Mouse (Mus musculus) cerebellum, postnatal 36 days (tissue): ENCODE data around the gene Nosip.

Experiments
- DNase-seq, 2 experiments: peaks; one replicate each; pipeline ENCODE4 v3.0.0; 2021 to 2022; ENCODE audit warnings: mixed read lengths in 2 of 2

Gene Nosip

GRCm38 (mm10) chr7:45060632-45061122, 1.6 kb upstream of the Nosip start:
- DNase-seq, result no peak

- peak in 1 of 2 experiments; percentile 30 for DNase-seq
Measured at GRCm38 (mm10) chr7:45061532-45062075, 625 bp upstream of the Nosip start.

DNA sequence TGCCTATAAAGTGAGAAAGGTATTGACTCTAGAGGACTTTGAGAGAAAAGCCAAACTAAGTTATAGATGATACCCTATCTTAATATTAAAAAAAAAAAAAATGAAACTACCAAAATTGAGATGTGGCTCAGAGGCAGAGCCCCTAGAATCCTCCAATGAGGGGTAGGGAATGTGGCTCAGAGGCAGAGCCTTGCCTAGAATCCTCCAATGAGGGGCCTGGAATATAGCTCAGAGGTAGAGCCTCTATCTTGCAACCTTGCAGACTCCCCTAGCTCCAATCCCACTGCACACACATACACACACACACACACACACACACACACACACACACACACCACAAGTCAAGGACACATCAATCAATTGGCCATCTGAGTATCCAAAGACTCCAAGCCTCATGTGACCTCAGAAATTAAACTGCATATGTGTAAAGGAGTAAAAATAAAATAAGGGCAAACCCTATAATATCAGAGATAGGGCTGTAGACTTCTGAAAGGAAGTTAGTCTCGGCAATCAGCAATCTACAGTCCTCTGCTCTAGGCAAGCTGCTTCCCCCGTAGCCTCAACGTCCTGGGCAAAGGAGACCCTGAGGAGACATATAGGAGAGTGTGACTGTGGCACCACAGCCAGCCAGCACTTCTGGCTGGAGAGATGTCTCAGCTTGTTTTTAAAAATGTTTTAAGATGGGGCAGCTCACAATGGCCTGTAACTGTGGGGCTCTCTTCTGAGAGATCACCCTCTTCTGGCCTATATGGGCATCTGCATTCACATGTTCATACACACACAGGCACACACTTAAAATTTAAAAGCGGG, 5.2 kb downstream of the Nosip start:
- DNase-seq, result no peak

GRCm38 (mm10) chr7:45068000-45068318, 5.7 kb downstream of the Nosip start:
- DNase-seq, result peak; percentile 37 to 50

- no peak for DNase-seq
Measured at GRCm38 (mm10) chr7:45069671-45070070, 7.4 kb downstream of the Nosip start.

GRCm38 (mm10) chr7:45072230-45072629, 10.0 kb downstream of the Nosip start:
- no peak for DNase-seq

DNA sequence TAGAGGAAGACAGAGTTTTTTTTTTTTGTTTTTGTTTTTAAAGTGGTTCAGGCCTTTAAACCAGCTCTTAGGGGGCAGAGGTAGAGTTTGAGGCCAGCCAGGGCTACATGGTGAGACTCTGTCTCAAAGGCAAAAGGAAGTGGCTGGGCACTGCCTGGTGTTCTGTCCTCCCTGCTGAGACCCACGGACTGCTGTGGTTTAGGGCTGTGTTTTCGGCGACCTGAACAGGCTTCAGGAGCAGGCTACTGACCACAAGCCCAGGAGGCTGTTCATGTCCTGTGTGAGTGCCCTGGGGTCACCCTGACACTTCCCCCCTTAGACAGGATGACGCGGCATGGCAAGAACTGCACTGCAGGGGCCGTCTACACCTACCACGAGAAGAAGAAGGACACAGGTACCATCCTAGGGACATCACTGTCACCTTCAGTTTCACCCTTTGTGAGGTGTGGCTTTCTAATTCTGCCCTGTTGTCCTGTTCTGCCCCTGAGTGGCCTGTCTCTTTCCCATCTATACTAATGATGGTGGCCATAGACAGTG, 11.0 kb downstream of the Nosip start:
- no peak for DNase-seq

- DNase-seq, result no peak
Measured at GRCm38 (mm10) chr7:45073949-45074348, 11.7 kb downstream of the Nosip start.

GRCm38 (mm10) chr7:45075405-45075804, 13.2 kb downstream of the Nosip start:
- DNase-seq, result no peak

- DNase-seq, result no peak
Measured at GRCm38 (mm10) chr7:45076501-45076900, 14.3 kb downstream of the Nosip start.

- no peak for DNase-seq
Measured at GRCm38 (mm10) chr7:45077322-45077721, 15.1 kb downstream of the Nosip start.

- no peak for DNase-seq
Measured at GRCm38 (mm10) chr7:45077829-45078228, 15.6 kb downstream of the Nosip start.

DNA sequence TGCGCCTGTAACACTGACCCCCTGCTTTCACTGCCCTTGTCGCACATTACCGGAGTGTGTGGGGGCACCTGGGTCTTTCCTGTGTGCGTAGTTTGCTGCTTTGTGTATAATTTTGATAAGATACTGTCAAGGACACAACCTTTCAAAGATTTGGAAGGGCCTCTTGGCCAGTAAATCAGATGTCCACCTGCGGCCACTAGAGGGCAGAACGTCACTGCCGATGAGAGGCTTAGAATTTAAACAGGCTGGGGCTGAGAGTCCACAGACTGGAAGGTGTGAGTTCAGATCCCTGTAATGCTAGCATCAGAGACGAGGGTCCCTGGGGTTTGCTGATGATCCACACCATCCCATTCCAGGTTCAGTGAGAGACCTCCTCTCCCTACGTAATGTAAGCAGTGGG, 16.3 kb downstream of the Nosip start:
- DNase-seq, result peak; percentile 71 to 74

- peak; percentile 88 to 93 for DNase-seq
Measured at GRCm38 (mm10) chr7:45079856-45080255, 17.6 kb downstream of the Nosip start.

DNA sequence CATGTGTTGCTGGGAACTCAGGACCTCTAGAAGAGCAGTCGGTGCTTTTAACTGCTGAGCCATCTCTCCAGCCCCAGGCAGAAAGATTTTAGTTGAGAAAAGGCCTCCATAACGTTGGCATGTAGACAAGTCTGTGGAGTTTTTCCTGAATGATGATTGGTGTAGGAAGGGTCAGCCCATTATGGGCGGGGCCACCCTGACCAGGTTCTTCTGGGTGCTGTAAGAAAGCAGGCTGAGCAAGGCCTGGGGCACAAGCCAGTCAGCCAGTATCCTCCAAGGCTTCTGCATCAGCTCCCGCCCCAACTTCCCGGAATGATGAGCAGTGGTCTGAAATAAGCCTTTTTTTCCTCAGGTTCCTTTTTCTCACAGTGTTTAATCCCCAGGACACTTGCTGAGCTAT, 18.8 kb downstream of the Nosip start:
- no peak for DNase-seq

DNA sequence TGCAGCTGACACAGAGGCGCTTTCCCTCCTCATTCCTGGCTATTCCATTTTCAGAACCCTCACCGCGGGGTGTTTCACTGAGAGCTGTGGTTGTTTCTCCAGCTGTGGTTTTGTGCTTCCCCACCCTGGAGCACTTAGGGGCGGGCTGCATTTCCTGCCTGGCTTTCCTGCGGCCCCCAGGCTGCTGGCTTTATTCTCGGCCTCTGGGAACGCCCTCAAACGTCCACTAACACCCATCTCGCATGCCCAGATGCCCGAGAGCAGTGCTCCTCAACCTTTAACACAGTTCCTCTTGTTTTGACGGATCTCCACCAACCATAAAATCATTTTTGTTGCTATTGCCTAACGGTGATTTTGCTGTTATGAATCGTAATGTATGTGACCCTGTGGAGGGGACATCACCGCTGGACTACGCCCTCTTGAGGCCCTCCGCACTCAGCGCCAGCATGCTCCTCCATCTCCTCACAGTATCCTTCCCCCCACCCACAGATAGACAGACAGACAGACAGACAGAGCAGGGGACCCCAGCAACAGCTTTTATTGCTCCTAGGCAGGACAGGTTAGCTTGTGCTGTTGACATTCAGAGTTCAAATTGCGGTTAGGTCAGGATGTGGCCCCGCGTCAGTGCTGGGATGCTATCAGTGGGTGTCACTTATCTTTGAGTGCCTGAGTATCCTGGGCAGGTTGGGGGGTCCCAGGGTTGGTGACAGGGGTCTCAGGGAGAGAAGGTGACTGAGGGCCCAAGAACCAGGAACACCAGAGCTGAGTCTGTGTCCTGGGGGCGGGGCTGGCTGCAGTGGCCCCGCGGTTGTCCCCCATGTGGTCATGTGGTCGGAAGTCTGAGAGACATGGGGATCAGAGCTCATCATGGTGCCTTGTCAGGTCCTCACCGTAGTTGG, 20.4 kb downstream of the Nosip start:
- DNase-seq, result no peak

- DNase-seq, result no peak
Measured at GRCm38 (mm10) chr7:45083300-45083890, 21.2 kb downstream of the Nosip start.

DNA sequence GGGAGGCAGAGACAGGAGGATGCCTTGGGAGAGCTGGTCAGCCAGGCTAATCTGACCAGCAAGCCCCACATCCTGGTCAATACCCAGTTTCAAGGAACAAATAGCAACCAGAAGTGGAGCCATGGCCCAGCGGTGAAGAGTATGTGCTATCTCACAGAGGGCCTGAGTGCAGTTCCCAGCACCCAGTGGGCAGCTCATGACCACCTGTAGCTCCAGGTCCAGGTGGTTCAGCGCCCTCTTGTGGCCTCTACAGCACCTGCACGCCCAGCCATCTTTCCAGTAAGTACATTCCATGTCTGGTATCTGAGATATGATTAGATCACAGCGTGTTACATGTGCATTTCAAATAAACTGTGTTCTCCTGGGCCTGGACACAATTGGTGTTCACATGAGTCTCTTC, 23.9 kb downstream of the Nosip start:
- DNase-seq, result no peak

DNA sequence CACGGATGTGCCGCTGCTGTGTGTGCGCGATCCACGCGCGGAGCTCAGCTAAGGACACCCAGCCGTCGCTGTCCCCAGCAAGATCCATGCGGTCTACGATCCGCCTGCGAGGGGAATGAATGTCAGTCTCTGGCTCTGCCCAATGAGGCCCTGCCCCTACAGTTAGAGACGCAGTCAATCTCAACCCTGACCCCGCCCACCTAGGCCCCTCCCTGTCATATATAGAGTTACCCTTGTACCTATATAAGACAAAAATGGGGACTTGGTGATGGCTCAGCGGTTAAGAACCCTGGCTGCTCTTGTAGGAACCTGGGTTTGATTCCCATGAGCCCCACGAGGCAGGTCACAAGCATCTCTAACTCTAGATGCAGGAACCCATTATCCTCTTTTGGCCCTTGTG, 26.4 kb downstream of the Nosip start:
- no peak for DNase-seq

- DNase-seq, result no peak
Measured at GRCm38 (mm10) chr7:45090251-45090977, 28.2 kb downstream of the Nosip start.

DNA sequence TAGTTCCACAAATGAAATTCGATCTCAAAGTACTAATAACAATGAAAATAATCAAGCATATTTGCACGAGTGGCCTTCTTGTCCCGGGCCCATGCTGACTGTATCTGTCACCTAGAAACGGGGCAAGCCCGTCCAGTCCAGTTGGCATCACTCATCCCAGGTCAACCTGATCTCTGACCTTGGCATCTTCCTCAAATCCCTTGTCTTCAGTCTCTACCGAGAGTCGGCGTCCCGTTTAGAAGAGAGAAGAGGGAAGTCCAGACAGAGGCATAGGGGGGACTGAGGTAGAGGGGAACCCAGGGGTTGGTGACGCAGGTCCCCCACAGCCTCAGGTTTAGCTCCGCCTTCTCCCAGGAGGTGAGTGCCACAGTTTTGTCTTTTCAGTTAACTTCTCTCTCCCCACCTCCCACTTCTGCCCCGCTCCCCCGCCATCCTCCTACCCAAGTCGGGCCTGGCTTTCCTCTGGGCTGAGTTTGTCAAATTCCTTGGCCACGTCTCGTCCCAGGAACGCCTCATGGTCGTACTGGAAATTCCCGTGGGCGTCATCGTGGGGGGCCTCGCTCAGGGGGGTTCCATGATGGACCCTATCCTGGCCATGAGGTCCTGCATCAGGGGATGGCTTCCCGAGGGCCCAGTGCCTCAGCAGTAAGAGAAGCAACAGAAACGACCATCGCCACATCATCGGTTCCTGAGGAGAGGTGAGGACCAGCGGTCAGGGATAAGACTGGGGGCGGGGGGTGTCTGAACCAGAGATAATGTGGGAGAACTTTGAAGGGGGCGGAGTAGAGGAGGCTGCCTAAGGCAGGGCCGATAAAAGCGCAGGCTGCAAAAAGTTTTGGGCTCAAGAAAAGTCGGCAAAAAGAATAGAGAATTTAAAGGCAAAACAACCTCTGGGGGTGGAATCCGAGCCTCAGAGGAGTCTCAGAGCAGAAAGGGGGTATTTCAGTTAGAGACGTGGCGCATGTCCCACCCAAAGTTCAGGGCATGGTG, 29.1 kb downstream of the Nosip start:
- no peak for DNase-seq
